Mouse (Mus musculus): ENCODE measurements around the gene Nid1. TPM values are rescaled to one million over a fixed set of nuclear protein-coding genes. Genes with fewer than 3 reads are reported as not detected.
"Not testable (repeated sequence)": the region's sequence is repeated elsewhere in the genome, so short reads cannot be mapped to it uniquely, and the experiment has no call there.

Gene Nid1
- polyA plus RNA-seq, 1 experiment from 2014 or later = 32.6 TPM

GRCm38 (mm10) chr13:13460521-13461138 is 23.3 kb downstream of the Nid1 start:
- H3K9me3 ChIP-seq (ENCODE audit: control insufficient read depth, low read length) = no peaks in the 10 kb centered on the region
- ATAC-seq (replicated peaks; ENCODE audit: low FRiP score) = 0 out of 2 replicates have a peak, but pooled peaks have one; percentile 15

GRCm38 (mm10) chr13:13461446-13462192 is 24.3 kb downstream of the Nid1 start:
- H3K4me1 ChIP-seq (replicated peaks; ENCODE audit: control insufficient read depth, insufficient read depth, low read length) = no peaks in the 10 kb centered on the region
- H3K4me2 ChIP-seq = no peak overlapping the region
- ATAC-seq (replicated peaks; ENCODE audit: low FRiP score) = no peak
- DNase-seq (ENCODE audit: low spot score) = no peak
- 87% methylated on average over 4 of the region's 4 CpGs for WGBS
- H3K9me3 ChIP-seq (ENCODE audit: control insufficient read depth, low read length) = no peaks in the 10 kb centered on the region
- H3K27ac ChIP-seq (ENCODE audit: low read depth, low read length) = no peak overlapping the region
- no peaks in the 10 kb centered on the region for H3K36me3 ChIP-seq (ENCODE audit: control insufficient read depth, insufficient read depth, low read length)
- no peak overlapping the region for H3K4me3 ChIP-seq (ENCODE audit: low read depth, low read length)
- no peaks in the 10 kb centered on the region for H3K27me3 ChIP-seq (replicated peaks; ENCODE audit: control insufficient read depth, insufficient read depth, low read length)
- H3K9ac ChIP-seq (ENCODE audit: low read depth, low read length) = no peak overlapping the region

More at GRCm38 (mm10) chr13:13460521-13461138, 23.3 kb downstream of the Nid1 start:
- Histone ChIP-seq H3K4me3 (ENCODE audit: low read depth, low read length) (no peak overlapping the region), H3K27ac (ENCODE audit: low read depth, low read length) (no peak overlapping the region), H3K27me3 (replicated peaks; ENCODE audit: control insufficient read depth, insufficient read depth, low read length) (no peaks in the 10 kb centered on the region), H3K4me1 (replicated peaks; ENCODE audit: control insufficient read depth, insufficient read depth, low read length) (no peaks in the 10 kb centered on the region), H3K4me2 (no peak overlapping the region), H3K9ac (ENCODE audit: low read depth, low read length) (no peak overlapping the region), H3K36me3 (ENCODE audit: control insufficient read depth, insufficient read depth, low read length) (no peaks in the 10 kb centered on the region)
- no peak for DNase-seq (ENCODE audit: low spot score)
- 78% methylated on average over 2 of the region's 2 CpGs for WGBS

DNA sequence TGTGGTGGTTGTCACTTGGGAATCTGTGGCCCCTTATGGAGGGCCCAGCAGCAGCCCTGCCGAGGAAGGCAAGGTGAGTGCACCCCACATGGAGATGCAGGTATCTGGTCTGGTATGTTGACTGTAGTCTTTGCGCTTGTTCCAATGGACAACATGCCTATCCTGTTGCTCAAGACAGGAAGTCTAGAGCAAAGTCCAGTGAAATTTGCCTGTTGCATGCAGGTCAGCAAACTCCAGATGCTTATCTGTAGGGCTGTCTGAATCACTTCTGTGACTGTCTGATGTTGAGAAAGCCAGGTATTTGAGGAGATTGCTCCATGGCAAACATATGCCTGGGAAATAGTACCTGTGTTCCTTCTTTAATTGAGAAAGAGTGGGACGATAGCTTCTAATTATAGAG is 26.6 kb downstream of the Nid1 start:
- 82% methylated on average over 3 of the region's 3 CpGs for WGBS

GRCm38 (mm10) chr13:13467249-13467648 is 29.9 kb downstream of the Nid1 start:
- DNase-seq (ENCODE audit: low spot score); H3K9ac ChIP-seq (ENCODE audit: low read depth, low read length); H3K4me1 ChIP-seq (replicated peaks; ENCODE audit: control insufficient read depth, insufficient read depth, low read length); H3K27ac ChIP-seq (ENCODE audit: low read depth, low read length); H3K4me2 ChIP-seq; H3K9me3 ChIP-seq (ENCODE audit: control insufficient read depth, low read length); ATAC-seq (replicated peaks; ENCODE audit: low FRiP score); H3K36me3 ChIP-seq (ENCODE audit: control insufficient read depth, insufficient read depth, low read length); H3K27me3 ChIP-seq (replicated peaks; ENCODE audit: control insufficient read depth, insufficient read depth, low read length); H3K4me3 ChIP-seq (ENCODE audit: low read depth, low read length): not testable (repeated sequence)

More for the DNA sequence above, 26.6 kb downstream of the Nid1 start:
- Histone ChIP-seq H3K4me1 (replicated peaks; ENCODE audit: control insufficient read depth, insufficient read depth, low read length) (no peaks in the 10 kb centered on the region), H3K27me3 (replicated peaks; ENCODE audit: control insufficient read depth, insufficient read depth, low read length) (no peaks in the 10 kb centered on the region), H3K9me3 (ENCODE audit: control insufficient read depth, low read length) (no peaks in the 10 kb centered on the region), H3K36me3 (ENCODE audit: control insufficient read depth, insufficient read depth, low read length) (no peaks in the 10 kb centered on the region), H3K4me3 (ENCODE audit: low read depth, low read length) (no peak overlapping the region), H3K9ac (ENCODE audit: low read depth, low read length) (no peak overlapping the region), H3K4me2 (no peak overlapping the region), H3K27ac (ENCODE audit: low read depth, low read length) (no peak overlapping the region)
- ATAC-seq (replicated peaks; ENCODE audit: low FRiP score) = peak; percentile 39; the same call in 1 of the 2 replicates
- DNase-seq (ENCODE audit: low spot score) = no peak

DNA sequence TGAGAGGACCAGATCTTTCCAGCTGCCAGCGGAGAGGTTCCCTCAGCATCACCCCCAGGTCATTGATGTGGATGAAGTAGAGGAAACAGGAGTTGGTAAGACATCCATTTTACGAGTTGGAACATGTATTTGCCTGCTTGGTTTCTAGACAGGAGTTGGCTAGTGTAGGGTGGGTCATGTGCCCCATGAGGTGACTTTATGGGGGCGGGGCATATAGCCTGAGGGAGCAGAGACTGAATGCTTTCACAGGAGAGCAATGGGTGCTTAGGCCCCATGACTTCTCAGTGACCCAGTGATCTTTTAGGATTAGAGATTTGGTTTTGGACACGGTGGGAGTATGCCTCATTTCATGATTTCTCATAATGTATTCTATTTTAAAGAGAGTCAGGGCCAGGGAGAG is 31.2 kb downstream of the Nid1 start:
- Histone ChIP-seq H3K9ac (ENCODE audit: low read depth, low read length) (no peak overlapping the region), H3K4me2 (no peak overlapping the region), H3K4me3 (ENCODE audit: low read depth, low read length) (no peak overlapping the region), H3K27me3 (replicated peaks; ENCODE audit: control insufficient read depth, insufficient read depth, low read length) (no peaks in the 10 kb centered on the region), H3K9me3 (ENCODE audit: control insufficient read depth, low read length) (no peaks in the 10 kb centered on the region), H3K36me3 (ENCODE audit: control insufficient read depth, insufficient read depth, low read length) (no peaks in the 10 kb centered on the region), H3K4me1 (replicated peaks; ENCODE audit: control insufficient read depth, insufficient read depth, low read length) (no peaks in the 10 kb centered on the region), H3K27ac (ENCODE audit: low read depth, low read length) (no peak overlapping the region)
- no peak for DNase-seq (ENCODE audit: low spot score)
- 72% methylated on average over 4 of the region's 4 CpGs for WGBS
- ATAC-seq (replicated peaks; ENCODE audit: low FRiP score) = no peak

DNA sequence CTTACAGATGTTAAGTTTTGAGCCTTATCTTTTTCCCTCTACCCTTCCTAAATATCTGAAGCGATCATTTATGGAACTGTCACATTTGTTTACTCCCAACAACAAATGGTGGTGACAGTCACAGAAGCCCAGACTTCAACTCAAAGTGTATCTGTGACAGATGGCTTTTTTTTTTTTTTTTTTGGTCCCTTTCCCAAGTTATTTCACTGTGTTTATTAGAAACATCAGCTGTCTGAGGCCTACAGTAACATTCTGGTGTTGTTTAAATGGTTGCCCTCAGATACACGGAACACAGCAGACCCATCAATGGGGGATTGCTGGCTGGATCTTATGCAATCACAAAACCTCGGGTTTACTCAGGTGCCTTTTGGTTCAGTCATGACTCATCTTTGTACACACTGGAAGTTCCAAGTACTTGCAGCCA is 34.0 kb downstream of the Nid1 start:
- no peaks in the 10 kb centered on the region for H3K9me3 ChIP-seq (ENCODE audit: control insufficient read depth, low read length)
- H3K4me3 ChIP-seq (ENCODE audit: low read depth, low read length) = no peak overlapping the region
- no peak for DNase-seq (ENCODE audit: low spot score)
- WGBS = 65% methylated on average over 3 of the region's 3 CpGs
- no peaks in the 10 kb centered on the region for H3K4me1 ChIP-seq (replicated peaks; ENCODE audit: control insufficient read depth, insufficient read depth, low read length)
- H3K9ac ChIP-seq (ENCODE audit: low read depth, low read length) = no peak overlapping the region
- no peak for ATAC-seq (replicated peaks; ENCODE audit: low FRiP score)
- no peak overlapping the region for H3K4me2 ChIP-seq
- H3K27ac ChIP-seq (ENCODE audit: low read depth, low read length) = no peak overlapping the region
- H3K36me3 ChIP-seq (ENCODE audit: control insufficient read depth, insufficient read depth, low read length) = no peaks in the 10 kb centered on the region; the same call in 1 of the 2 replicates
- H3K27me3 ChIP-seq (replicated peaks; ENCODE audit: control insufficient read depth, insufficient read depth, low read length) = no peaks in the 10 kb centered on the region

DNA sequence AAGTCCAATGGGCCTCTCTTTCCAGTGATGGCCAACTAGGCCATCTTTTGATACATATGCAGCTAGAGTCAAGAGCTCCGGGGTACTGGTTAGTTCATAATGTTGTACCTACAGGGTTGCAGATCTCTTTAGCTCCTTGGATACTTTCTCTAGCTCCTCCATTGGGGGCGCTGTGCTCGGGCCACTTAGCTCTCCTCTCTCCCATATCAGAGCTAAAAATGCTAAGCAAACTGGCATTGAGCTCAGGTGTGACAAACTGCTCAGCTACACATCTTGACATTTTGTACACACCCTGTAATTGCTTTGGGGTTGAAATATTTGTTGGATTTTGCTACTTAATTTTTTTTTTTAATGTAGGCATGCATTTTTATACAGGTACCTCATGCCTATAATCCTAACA is 37.1 kb downstream of the Nid1 start:
- not testable (repeated sequence) for H3K9me3 ChIP-seq (ENCODE audit: control insufficient read depth, low read length); H3K9ac ChIP-seq (ENCODE audit: low read depth, low read length); ATAC-seq (replicated peaks; ENCODE audit: low FRiP score); H3K4me3 ChIP-seq (ENCODE audit: low read depth, low read length); DNase-seq (ENCODE audit: low spot score); H3K4me1 ChIP-seq (replicated peaks; ENCODE audit: control insufficient read depth, insufficient read depth, low read length); H3K27ac ChIP-seq (ENCODE audit: low read depth, low read length); H3K27me3 ChIP-seq (replicated peaks; ENCODE audit: control insufficient read depth, insufficient read depth, low read length); H3K36me3 ChIP-seq (ENCODE audit: control insufficient read depth, insufficient read depth, low read length); H3K4me2 ChIP-seq
- WGBS = 63% methylated on average over 2 of the region's 3 CpGs

DNA sequence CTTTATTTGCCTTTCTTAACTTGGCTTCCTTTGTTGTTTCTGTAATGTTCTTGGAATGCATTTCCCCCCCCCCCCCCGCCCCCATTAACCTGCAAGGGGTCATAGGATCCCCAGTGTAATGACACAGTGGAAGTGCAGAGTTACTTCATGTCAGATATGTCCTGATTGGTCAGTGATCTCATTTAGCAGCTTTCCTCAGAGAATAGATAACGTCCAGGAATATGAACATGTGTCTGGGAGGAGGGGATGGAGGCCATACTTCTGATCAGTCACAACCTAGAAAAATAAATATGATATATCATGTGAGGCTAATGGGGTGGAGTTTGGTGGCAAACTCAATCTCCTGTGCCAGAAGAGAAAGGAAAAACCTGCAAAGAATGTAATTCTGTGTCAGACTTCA is 37.6 kb downstream of the Nid1 start:
- no peak overlapping the region for H3K4me2 ChIP-seq
- 45% methylated on average over 2 of the region's 2 CpGs for WGBS
- H3K36me3 ChIP-seq (ENCODE audit: control insufficient read depth, insufficient read depth, low read length) = no peaks in the 10 kb centered on the region; the same call in 1 of the 2 replicates
- no peak overlapping the region for H3K4me3 ChIP-seq (ENCODE audit: low read depth, low read length)
- no peak overlapping the region for H3K27ac ChIP-seq (ENCODE audit: low read depth, low read length)
- no peak overlapping the region for H3K9ac ChIP-seq (ENCODE audit: low read depth, low read length)
- ATAC-seq (replicated peaks; ENCODE audit: low FRiP score) (no peak), DNase-seq (ENCODE audit: low spot score) (no peak)
- H3K9me3 ChIP-seq (ENCODE audit: control insufficient read depth, low read length) = no peaks in the 10 kb centered on the region
- H3K4me1 ChIP-seq (replicated peaks; ENCODE audit: control insufficient read depth, insufficient read depth, low read length) = no peaks in the 10 kb centered on the region
- H3K27me3 ChIP-seq (replicated peaks; ENCODE audit: control insufficient read depth, insufficient read depth, low read length) = no peaks in the 10 kb centered on the region

- ATAC-seq (replicated peaks; ENCODE audit: low FRiP score) (no peak), DNase-seq (ENCODE audit: low spot score) (no peak)
- H3K4me3 ChIP-seq (ENCODE audit: low read depth, low read length) = no peak overlapping the region
- H3K4me1 ChIP-seq (replicated peaks; ENCODE audit: control insufficient read depth, insufficient read depth, low read length) = no peaks in the 10 kb centered on the region
- no peaks in the 10 kb centered on the region for H3K9me3 ChIP-seq (ENCODE audit: control insufficient read depth, low read length)
- 79% methylated on average over 2 of the region's 2 CpGs for WGBS
- no peak overlapping the region for H3K9ac ChIP-seq (ENCODE audit: low read depth, low read length)
- no peak overlapping the region for H3K27ac ChIP-seq (ENCODE audit: low read depth, low read length)
- H3K36me3 ChIP-seq (ENCODE audit: control insufficient read depth, insufficient read depth, low read length) = no peaks in the 10 kb centered on the region; the same call in 1 of the 2 replicates
- no peak overlapping the region for H3K4me2 ChIP-seq
- no peaks in the 10 kb centered on the region for H3K27me3 ChIP-seq (replicated peaks; ENCODE audit: control insufficient read depth, insufficient read depth, low read length)
These were observed 39.2 kb downstream of the Nid1 start for GRCm38 (mm10) chr13:13476568-13476967.

All from liver, embryonic 11.5 days (tissue).